Mouse (Mus musculus): ENCODE measurements around the gene Fut7.

- no peak for TF ChIP-seq EP300 (IDR thresholded peaks at IDR 0.05; ENCODE audit: low read depth)
- TF ChIP-seq CTCF (IDR thresholded peaks at IDR 0.05; ENCODE audit: low read depth), result no peak
Observed at GRCm38 (mm10) chr2:25422587-25423410, at the start of gene Fut7.
